Mouse (Mus musculus) layer of hippocampus, postnatal 10 days (tissue): ENCODE data around the gene Ednra. TPM values are rescaled to one million over a fixed set of nuclear protein-coding genes. Genes with fewer than 3 reads are reported as not detected.

Experiments
- DNase-seq, 2 experiments: peaks; one replicate each; pipeline ENCODE4 v3.0.0; 2021; ENCODE audit warnings: low spot score in 2 of 2
- long read RNA-seq: library from polyadenylated mRNA; stranded (forward); transcript quantifications from one replicate; pipeline ENCODE4 v2.0.0, GENCODE M21; 2023
- total RNA-seq, 2 experiments: library from RNA; stranded (reverse); gene quantifications; 2 replicates each; pipeline ENCODE4 v1.2.3; 2021

Gene Ednra
- 1 to 10 TPM; 7.4 to 7.7 TPM for total RNA-seq
- long read RNA-seq, partial matches to known transcripts: 1 of 7 reads
- long read RNA-seq, other reads (novel, unspliced or antisense): 2 of 7 reads

- DNase-seq: peak; percentile 31 to 56
Observed at GRCm38 (mm10) chr8:77724046-77724930, at the start of gene Ednra. TSS of gene Ednra (minus strand) at chr8:77724464.

GRCm38 (mm10) chr8:77773831-77774230, 49.6 kb upstream of the Ednra start:
- no peak for DNase-seq

GRCm38 (mm10) chr8:77773256-77773655, 49.0 kb upstream of the Ednra start:
- no peak for DNase-seq

- DNase-seq: no peak
Observed at GRCm38 (mm10) chr8:77772210-77772886, 48.1 kb upstream of the Ednra start.

- DNase-seq: no peak
Observed at GRCm38 (mm10) chr8:77770966-77771365, 46.7 kb upstream of the Ednra start.

GRCm38 (mm10) chr8:77768916-77769315, 44.7 kb upstream of the Ednra start:
- DNase-seq: no peak

GRCm38 (mm10) chr8:77764253-77764652, 40.0 kb upstream of the Ednra start:
- no peak for DNase-seq

GRCm38 (mm10) chr8:77762967-77763366, 38.7 kb upstream of the Ednra start:
- DNase-seq: no peak

GRCm38 (mm10) chr8:77755441-77755840, 31.2 kb upstream of the Ednra start:
- no peak for DNase-seq

GRCm38 (mm10) chr8:77753796-77754195, 29.5 kb upstream of the Ednra start:
- no peak for DNase-seq

GRCm38 (mm10) chr8:77752041-77752440, 27.8 kb upstream of the Ednra start:
- DNase-seq: no peak

- DNase-seq: no peak
Observed at GRCm38 (mm10) chr8:77750407-77750806, 26.1 kb upstream of the Ednra start.

- DNase-seq: no peak
Observed at GRCm38 (mm10) chr8:77744476-77744875, 20.2 kb upstream of the Ednra start.

- DNase-seq: no peak
Observed at GRCm38 (mm10) chr8:77742395-77742794, 18.1 kb upstream of the Ednra start.

- DNase-seq: no peak
Observed at GRCm38 (mm10) chr8:77741050-77741777, 16.9 kb upstream of the Ednra start.

- DNase-seq: no peak
Observed at GRCm38 (mm10) chr8:77738419-77738818, 14.2 kb upstream of the Ednra start.

GRCm38 (mm10) chr8:77737327-77737726, 13.1 kb upstream of the Ednra start:
- no peak for DNase-seq

- no peak for DNase-seq
Observed at GRCm38 (mm10) chr8:77733792-77734191, 9.5 kb upstream of the Ednra start.

- no peak for DNase-seq
Observed at GRCm38 (mm10) chr8:77732964-77733363, 8.7 kb upstream of the Ednra start.

GRCm38 (mm10) chr8:77725406-77725805, 1.1 kb upstream of the Ednra start:
- no peak for DNase-seq

- DNase-seq: peak in 1 of 2 experiments; percentile 31
Observed at GRCm38 (mm10) chr8:77723534-77724045, 674 bp downstream of the Ednra start.
